Mouse (Mus musculus): ENCODE results near the gene Pax4. TPM values are rescaled to one million over a fixed set of nuclear protein-coding genes. Genes with fewer than 3 reads are reported as not detected.

Gene Pax4
- polyA plus RNA-seq, 1 experiment from 2014 or later = not detected

DNA sequence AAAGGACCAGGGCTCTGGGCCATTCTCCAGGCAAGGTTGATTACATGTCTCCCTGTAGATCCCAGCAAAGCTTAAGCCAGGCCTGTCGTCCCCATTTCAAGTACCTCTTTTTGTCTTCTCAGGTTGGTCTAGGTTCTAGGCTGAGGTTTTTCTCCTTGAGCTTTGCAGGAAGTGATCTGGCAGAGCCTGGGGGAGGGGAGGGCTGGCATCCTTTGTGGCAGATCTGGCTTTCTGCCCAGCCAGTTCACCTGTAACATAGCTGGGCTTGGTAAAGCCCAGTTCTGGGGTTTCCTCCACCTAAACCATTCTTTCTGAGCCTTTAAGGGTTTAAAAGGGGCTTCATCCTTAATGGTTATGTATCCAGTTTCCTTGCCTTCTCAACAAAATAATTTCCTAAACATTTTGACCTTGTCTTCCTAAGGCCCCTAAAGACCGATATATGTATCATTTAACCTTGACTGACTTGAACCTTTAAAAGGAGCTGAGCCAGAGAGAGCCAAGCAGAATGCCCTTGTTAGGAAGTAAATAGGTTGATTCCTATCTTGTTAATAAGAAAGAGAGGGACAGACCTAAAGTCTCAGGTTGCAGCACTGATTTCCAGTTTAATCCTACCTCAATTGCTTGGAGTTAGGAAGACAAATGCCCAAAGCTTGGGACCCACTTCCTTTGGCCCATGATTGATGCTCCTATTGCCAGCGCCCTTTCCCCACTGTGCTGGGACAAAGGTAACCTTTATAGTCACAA is 21.9 kb downstream of the Pax4 start, which contains the start of gene Fscn3:
Fscn3 (plus strand) TSS at position 694 of the 744 bp plus-strand sequence.
- Histone ChIP-seq H3K36me3 (ENCODE audit: control insufficient read depth, insufficient read depth, low read length) (peaks cover 3% of the 10 kb centered on the region), H3K9ac (ENCODE audit: low read length) (no peak within 1 kb of the TSS), H3K27me3 (ENCODE audit: control insufficient read depth, insufficient read depth, low read length) (no peaks in the 10 kb centered on the region), H3K27ac (ENCODE audit: low read depth, low read length) (no peak within 1 kb of the TSS), H3K4me3 (ENCODE audit: low read depth, low read length) (no peak within 1 kb of the TSS), H3K4me1 (replicated peaks; ENCODE audit: control insufficient read depth, insufficient read depth, low read length) (0 out of 2 replicates have a peak, but pooled peaks cover 3% of the 10 kb centered on the region), H3K4me2 (ENCODE audit: low read depth, low read length, severe bottlenecking) (no peak within 1 kb of the TSS), H3K9me3 (ENCODE audit: control insufficient read depth, low read length) (no peaks in the 10 kb centered on the region)
- ATAC-seq (replicated peaks; ENCODE audit: low FRiP score) (no peak), DNase-seq (ENCODE audit: low spot score) (no peak)
- WGBS = 85% methylated on average over 3 of the region's 3 CpGs

DNA sequence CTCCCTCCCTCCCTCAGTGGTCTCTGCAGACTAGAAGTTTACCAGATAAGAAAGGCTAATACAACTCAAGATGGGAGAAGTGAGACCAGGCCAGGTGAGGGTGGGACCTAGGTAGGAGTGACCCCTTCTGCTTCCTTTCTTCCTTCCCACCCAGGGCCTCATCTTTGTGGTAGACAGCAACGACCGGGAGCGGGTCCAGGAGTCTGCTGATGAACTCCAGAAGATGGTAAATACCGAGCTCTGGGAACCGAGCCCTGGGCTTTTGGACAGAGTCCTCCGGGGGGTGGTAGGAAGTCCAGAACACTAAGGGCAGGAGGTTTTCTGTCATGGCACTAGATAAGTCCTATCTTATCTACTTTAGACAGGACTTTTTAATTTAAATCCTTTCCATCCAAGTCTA is 24.1 kb downstream of the Pax4 start:
- Histone ChIP-seq H3K9ac (ENCODE audit: low read length) (no peak overlapping the region), H3K4me2 (ENCODE audit: low read depth, low read length, severe bottlenecking) (no peak overlapping the region), H3K4me1 (replicated peaks; ENCODE audit: control insufficient read depth, insufficient read depth, low read length) (peaks cover 9% of the 10 kb centered on the region)

DNA sequence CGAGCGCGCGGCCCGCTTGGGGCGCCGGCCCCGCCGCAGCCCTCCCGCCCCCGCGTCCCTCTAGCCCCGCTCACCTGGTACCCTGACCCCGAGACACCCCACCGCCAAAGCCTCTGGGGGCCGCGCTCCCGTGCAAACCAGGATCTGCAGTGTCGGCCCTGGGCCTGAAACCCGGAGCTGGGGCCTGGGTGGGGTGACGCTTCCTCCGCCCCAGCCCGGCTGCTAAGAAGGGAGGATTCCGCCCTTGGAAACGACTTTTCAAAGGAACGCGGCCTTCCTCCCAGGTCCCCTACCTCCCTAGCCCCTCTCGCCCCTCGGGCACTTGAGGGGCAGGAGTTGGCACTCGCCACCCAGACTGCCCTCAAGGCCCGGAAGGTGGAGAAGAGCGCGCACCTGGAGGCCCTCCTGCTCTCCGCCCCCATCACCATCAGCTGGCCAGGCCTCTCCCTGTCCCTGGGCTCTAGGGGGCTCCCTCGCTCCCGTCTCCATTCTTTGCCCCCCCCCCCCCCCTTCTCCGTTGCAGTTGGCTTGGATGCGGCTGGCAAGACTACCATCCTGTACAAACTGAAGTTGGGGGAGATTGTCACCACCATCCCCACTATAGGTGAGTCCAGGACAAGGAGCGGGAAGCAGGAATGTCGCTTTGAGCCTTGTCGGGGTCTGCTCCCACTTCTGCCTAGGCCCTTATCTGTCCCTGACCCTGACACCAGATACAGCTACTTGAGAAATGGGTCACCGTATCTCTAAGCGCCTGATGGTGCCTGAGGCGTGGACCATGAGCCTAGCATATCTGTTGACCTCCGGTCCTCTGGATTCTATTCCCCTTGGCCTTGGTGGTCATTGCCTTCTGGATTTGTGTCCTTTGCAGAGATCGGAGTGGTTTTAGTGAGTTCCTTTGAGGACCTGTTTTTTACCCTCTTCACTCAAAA is 25.1 kb downstream of the Pax4 start:
- Histone ChIP-seq H3K9ac (ENCODE audit: low read length) (peak overlapping the region; percentile 93), H3K4me1 (replicated peaks; ENCODE audit: control insufficient read depth, insufficient read depth, low read length) (peaks cover 14% of the 10 kb centered on the region), H3K36me3 (ENCODE audit: control insufficient read depth, insufficient read depth, low read length) (peaks cover 3% of the 10 kb centered on the region), H3K27ac (ENCODE audit: low read depth, low read length) (0 out of 2 replicates have a peak overlapping the region, but pooled peaks have one; percentile 50), H3K4me2 (ENCODE audit: low read depth, low read length, severe bottlenecking) (peak overlapping the region; percentile 55), H3K27me3 (ENCODE audit: control insufficient read depth, insufficient read depth, low read length) (no peaks in the 10 kb centered on the region), H3K9me3 (ENCODE audit: control insufficient read depth, low read length) (no peaks in the 10 kb centered on the region), H3K4me3 (ENCODE audit: low read depth, low read length) (peak overlapping the region; percentile 91)
- DNase-seq (ENCODE audit: low spot score) = peak; percentile 80
- WGBS = 12% methylated on average over 44 of the region's 46 CpGs
- ATAC-seq (replicated peaks; ENCODE audit: low FRiP score) = peak; percentile 57

More for the DNA sequence above, 24.1 kb downstream of the Pax4 start:
- Histone ChIP-seq H3K36me3 (ENCODE audit: control insufficient read depth, insufficient read depth, low read length) (peaks cover 3% of the 10 kb centered on the region), H3K4me3 (ENCODE audit: low read depth, low read length) (no peak overlapping the region), H3K27me3 (ENCODE audit: control insufficient read depth, insufficient read depth, low read length) (no peaks in the 10 kb centered on the region), H3K27ac (ENCODE audit: low read depth, low read length) (no peak overlapping the region), H3K9me3 (ENCODE audit: control insufficient read depth, low read length) (no peaks in the 10 kb centered on the region)
- no peak for ATAC-seq (replicated peaks; ENCODE audit: low FRiP score)
- no peak for DNase-seq (ENCODE audit: low spot score)
- WGBS = 92% methylated on average over 6 of the region's 6 CpGs

DNA sequence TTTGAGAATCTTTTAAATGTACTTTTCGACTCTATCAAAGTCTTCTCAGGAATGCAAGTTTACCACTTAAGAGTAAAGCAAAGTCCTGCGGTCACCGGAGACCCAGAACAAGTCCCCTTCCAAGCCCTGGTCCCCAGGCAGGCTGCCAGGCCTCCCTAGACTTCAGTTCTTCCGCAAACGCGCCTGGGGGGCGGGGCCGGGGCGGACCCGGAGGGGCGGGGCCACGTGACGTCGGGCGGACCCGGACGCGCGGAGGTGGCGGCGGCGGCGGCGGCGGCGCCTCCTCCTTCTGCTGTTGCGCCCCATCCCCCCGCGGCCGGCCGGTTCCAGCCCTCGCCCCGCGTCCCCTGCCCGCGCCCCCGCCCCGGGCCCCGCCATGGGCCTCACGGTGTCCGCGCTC is 25.8 kb downstream of the Pax4 start, which contains the start of gene Arf5:
Arf5 (plus strand) TSS at position 248 of the 400 bp plus-strand sequence.
- H3K4me1 ChIP-seq (replicated peaks; ENCODE audit: control insufficient read depth, insufficient read depth, low read length) = peaks cover 14% of the 10 kb centered on the region
- H3K27ac ChIP-seq (ENCODE audit: low read depth, low read length) = 0 out of 2 replicates have a peak within 1 kb of the TSS, but pooled peaks have one; percentile 50
- 2% methylated on average over 42 of the region's 42 CpGs for WGBS
- H3K4me2 ChIP-seq (ENCODE audit: low read depth, low read length, severe bottlenecking) = peak within 1 kb of the TSS; percentile 55
- H3K9ac ChIP-seq (ENCODE audit: low read length) = peak within 1 kb of the TSS; percentile 93
- peak; percentile 97 for DNase-seq (ENCODE audit: low spot score)
- H3K36me3 ChIP-seq (ENCODE audit: control insufficient read depth, insufficient read depth, low read length) = peaks cover 5% of the 10 kb centered on the region
- H3K9me3 ChIP-seq (ENCODE audit: control insufficient read depth, low read length) = no peaks in the 10 kb centered on the region
- H3K27me3 ChIP-seq (ENCODE audit: control insufficient read depth, insufficient read depth, low read length) = no peaks in the 10 kb centered on the region
- H3K4me3 ChIP-seq (ENCODE audit: low read depth, low read length) = peak within 1 kb of the TSS; percentile 91
- ATAC-seq (replicated peaks; ENCODE audit: low FRiP score) = peak; percentile 86

DNA sequence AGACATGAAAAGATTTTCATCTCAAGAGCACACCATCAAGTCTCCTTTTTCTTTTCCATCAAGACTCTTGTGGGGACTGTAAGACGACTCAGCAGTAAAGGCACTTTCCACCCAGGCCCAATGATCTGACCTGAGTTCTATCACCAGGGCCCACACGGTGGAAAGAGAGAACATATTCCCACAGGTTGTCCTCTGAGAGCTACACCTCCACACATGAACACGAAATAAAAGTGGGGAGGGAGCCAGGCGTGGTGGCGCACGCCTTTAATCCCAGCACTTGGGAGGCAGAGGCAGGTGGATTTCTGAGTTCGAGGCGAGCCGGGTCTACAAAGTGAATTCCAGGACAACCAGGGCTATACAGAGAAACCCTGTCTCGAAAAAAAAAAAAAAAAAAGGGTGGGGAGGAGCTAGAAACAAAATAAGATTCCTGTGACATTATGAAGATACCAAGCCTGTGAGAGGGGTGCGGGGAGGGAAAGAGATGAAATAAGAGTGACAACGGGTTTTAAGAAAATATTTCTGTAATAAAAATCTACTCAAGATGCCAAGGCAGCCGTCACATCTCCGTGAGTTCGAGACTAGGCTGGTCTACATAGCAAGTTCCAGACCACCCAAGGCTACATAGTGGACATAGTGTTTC is 26.4 kb downstream of the Pax4 start:
- Histone ChIP-seq H3K9ac (ENCODE audit: low read length) (no peak overlapping the region; the same call in 1 of the 2 replicates), H3K4me1 (replicated peaks; ENCODE audit: control insufficient read depth, insufficient read depth, low read length) (peaks cover 14% of the 10 kb centered on the region), H3K36me3 (ENCODE audit: control insufficient read depth, insufficient read depth, low read length) (peaks cover 7% of the 10 kb centered on the region), H3K4me3 (ENCODE audit: low read depth, low read length) (peak overlapping the region; percentile 91; the same call in 1 of the 2 replicates), H3K27ac (ENCODE audit: low read depth, low read length) (no peak overlapping the region), H3K9me3 (ENCODE audit: control insufficient read depth, low read length) (no peaks in the 10 kb centered on the region), H3K4me2 (ENCODE audit: low read depth, low read length, severe bottlenecking) (no peak overlapping the region), H3K27me3 (ENCODE audit: control insufficient read depth, insufficient read depth, low read length) (no peaks in the 10 kb centered on the region)
- peak; percentile 17 for ATAC-seq (replicated peaks; ENCODE audit: low FRiP score)
- no peak for DNase-seq (ENCODE audit: low spot score)
- 72% methylated on average over 15 of the region's 15 CpGs for WGBS

DNA sequence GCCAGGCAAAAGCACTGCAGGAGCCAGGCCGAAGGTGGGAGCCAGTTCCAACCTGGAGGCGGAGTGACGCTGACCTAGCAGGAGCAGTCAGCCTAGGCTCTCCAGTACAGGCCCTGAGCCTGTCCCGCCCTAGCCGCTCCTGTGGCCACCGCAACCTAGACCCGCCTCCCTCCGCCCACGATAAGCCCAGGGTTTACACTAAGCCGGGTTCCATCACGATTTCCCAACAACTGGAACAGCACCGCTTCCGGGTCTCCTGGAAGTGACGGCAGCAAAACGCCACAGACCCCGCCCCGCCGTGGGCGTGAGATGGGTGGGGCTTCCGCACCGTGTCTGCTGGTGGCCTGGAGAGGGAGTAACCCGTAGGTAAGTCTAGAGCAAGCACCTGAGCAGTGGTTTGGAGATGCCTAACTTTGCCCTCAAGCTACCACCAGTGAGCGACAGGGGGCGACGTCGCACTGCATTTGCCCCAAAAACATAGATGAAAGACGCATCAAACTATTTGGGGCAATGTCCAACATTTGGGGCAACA is 27.6 kb downstream of the Pax4 start:
- Histone ChIP-seq H3K4me1 (replicated peaks; ENCODE audit: control insufficient read depth, insufficient read depth, low read length) (peaks cover 14% of the 10 kb centered on the region), H3K27me3 (ENCODE audit: control insufficient read depth, insufficient read depth, low read length) (no peaks in the 10 kb centered on the region), H3K9me3 (ENCODE audit: control insufficient read depth, low read length) (no peaks in the 10 kb centered on the region), H3K36me3 (ENCODE audit: control insufficient read depth, insufficient read depth, low read length) (peaks cover 7% of the 10 kb centered on the region), H3K4me2 (ENCODE audit: low read depth, low read length, severe bottlenecking) (peak overlapping the region; percentile 78), H3K27ac (ENCODE audit: low read depth, low read length) (0 out of 2 replicates have a peak overlapping the region, but pooled peaks have one; percentile 41), H3K4me3 (ENCODE audit: low read depth, low read length) (peak overlapping the region; percentile 82), H3K9ac (ENCODE audit: low read length) (peak overlapping the region; percentile 79)
- under 1% methylated on average over 27 of the region's 27 CpGs for WGBS
- peak; percentile 95 for DNase-seq (ENCODE audit: low spot score)
- ATAC-seq (replicated peaks; ENCODE audit: low FRiP score) = peak; percentile 84

DNA sequence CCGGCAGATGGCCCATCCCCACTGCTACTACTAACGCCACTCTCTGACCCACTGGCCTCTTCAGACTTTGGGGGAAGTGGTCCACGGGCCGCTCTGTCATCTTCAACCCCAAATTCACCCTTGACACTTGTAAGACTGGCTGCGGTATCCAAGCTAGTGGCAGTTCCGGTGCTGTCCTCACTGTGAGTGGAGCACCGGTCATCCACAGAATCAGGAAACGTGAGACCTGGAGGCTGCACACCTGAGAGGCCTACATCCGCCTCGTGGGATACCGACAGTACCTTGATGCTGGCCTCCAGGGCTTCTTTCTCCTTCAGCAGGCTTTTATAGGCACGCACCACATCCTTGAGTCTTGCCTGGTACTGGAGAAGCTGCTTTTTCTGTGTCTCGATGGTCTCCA is 28.3 kb downstream of the Pax4 start:
- 22% methylated on average over 13 of the region's 13 CpGs for WGBS
- Histone ChIP-seq H3K4me3 (ENCODE audit: low read depth, low read length) (peak overlapping the region; percentile 82), H3K9me3 (ENCODE audit: control insufficient read depth, low read length) (no peaks in the 10 kb centered on the region), H3K4me1 (replicated peaks; ENCODE audit: control insufficient read depth, insufficient read depth, low read length) (peaks cover 14% of the 10 kb centered on the region), H3K27me3 (ENCODE audit: control insufficient read depth, insufficient read depth, low read length) (no peaks in the 10 kb centered on the region), H3K36me3 (ENCODE audit: control insufficient read depth, insufficient read depth, low read length) (peaks cover 4% of the 10 kb centered on the region; the same call in 1 of the 2 replicates), H3K27ac (ENCODE audit: low read depth, low read length) (no peak overlapping the region), H3K4me2 (ENCODE audit: low read depth, low read length, severe bottlenecking) (peak overlapping the region; percentile 78), H3K9ac (ENCODE audit: low read length) (peak overlapping the region; percentile 79)
- no peak for ATAC-seq (replicated peaks; ENCODE audit: low FRiP score)
- no peak for DNase-seq (ENCODE audit: low spot score)

DNA sequence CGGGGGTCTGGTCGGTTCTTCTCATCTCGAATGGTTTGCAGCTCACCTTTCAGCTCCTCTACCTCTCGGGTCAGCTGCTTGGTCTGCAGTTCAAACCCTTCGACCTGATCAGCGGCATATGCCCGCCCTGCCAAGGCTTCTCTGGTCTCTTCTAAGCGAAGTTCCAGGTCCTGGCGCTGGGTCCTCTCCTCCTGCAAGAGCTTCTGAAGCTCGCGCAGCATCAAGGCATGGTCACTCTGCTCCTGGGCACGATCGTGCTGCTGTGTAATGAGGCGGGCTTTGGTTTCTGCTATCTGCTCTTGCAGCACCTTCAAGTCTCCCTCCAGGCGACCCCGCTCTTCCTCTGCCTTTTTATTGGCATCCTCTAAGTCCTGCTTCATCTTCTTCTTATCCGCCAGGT is 28.8 kb downstream of the Pax4 start:
- H3K27me3 ChIP-seq (ENCODE audit: control insufficient read depth, insufficient read depth, low read length) = no peaks in the 10 kb centered on the region
- WGBS = 86% methylated on average over 17 of the region's 17 CpGs
- peak overlapping the region; percentile 78 for H3K4me2 ChIP-seq (ENCODE audit: low read depth, low read length, severe bottlenecking)
- no peak overlapping the region for H3K27ac ChIP-seq (ENCODE audit: low read depth, low read length)
- no peaks in the 10 kb centered on the region for H3K9me3 ChIP-seq (ENCODE audit: control insufficient read depth, low read length)
- H3K9ac ChIP-seq (ENCODE audit: low read length) = no peak overlapping the region; the same call in 1 of the 2 replicates
- no peak for ATAC-seq (replicated peaks; ENCODE audit: low FRiP score)
- peaks cover 14% of the 10 kb centered on the region for H3K4me1 ChIP-seq (replicated peaks; ENCODE audit: control insufficient read depth, insufficient read depth, low read length)
- H3K4me3 ChIP-seq (ENCODE audit: low read depth, low read length) = peak overlapping the region; percentile 82
- no peak for DNase-seq (ENCODE audit: low spot score)
- peaks cover 4% of the 10 kb centered on the region; the same call in 1 of the 2 replicates for H3K36me3 ChIP-seq (ENCODE audit: control insufficient read depth, insufficient read depth, low read length)

All from forebrain, embryonic 11.5 days (tissue).